In the genomic region with DNA sequence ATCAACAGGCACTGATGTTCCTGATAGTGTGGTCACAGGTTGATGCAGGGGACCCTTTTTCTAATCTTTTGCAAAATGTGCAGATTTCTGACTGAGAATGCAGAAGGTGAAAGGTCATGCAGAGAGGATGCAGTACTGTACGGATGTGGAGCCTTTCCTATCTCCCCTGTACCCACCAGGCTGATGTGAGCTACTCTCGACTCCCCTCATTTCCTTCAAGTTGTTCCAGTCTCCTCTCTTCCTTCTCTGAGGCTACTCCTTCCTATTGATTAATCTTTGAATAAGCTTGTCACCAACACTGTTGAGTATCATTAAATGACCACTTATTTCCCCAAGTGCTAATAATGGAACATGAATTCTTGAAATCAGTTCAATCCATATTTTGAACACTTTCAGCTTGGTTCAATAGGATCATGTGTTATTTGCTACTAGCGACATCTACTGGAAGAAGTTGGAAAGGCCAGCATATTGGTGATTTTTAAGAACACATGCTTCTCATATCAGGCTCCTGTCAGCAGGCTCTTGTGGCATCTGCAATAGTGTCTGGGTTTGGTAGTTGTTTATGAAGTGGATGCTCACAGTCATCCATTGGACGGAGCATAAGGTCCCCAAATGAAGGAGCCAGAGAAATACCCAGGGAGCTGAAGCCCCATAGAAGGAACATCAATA, we compare ENCODE assay signal across 10 mouse cellular contexts. TPM values are rescaled to one million over a fixed set of nuclear protein-coding genes. Genes with fewer than 3 reads are reported as not detected.
DNase-seq lines count a peak whose midpoint lies in the region; ATAC-seq lines count a peak whose summit lies in the region.
"Had no signal": no experiment of that assay in that cellular context is flagged by ENCODE, and none has a peak within 500 bp of the region (broad histone marks: within the 10 kb centered on the region; RNA-seq: fewer than 3 reads in every experiment).

No protein-coding gene starts in this region.

- H3K9ac ChIP-seq in liver, embryonic 13.5 days = no peak overlapping the region
- no peak overlapping the region for H3K9ac ChIP-seq in heart, embryonic 16.5 days (ENCODE audit: low read length)
- H3K9ac ChIP-seq: heart, embryonic 13.5 days; stomach, embryonic 15.5 days had no signal

- WGBS in liver, embryonic 13.5 days (ENCODE audit: insufficient replicate concordance) = 22% methylated on average over 4 of the region's 4 CpGs
- WGBS in heart, embryonic 16.5 days = 22% methylated on average over 4 of the region's 4 CpGs

- peak; percentile 19 for DNase-seq in liver, embryonic 13.5 days
- DNase-seq in liver (no peak), MN1 (ENCODE audit: low spot score) (peak; percentile 52)
- peak; percentile 67 for DNase-seq in cerebellum, adult 9-10 months
- peak; percentile 78 to 86 for DNase-seq in left cerebral cortex, postnatal 25 days (ENCODE audit: low spot score in 2 of 2)
- peak; percentile 38 for DNase-seq in retina, adult 2 months (ENCODE audit: low read depth, low spot score)
- DNase-seq in gastrocnemius, postnatal 36 days = no peak

- H3K27me3 ChIP-seq in liver, embryonic 13.5 days = no peaks in the 10 kb centered on the region
- no peaks in the 10 kb centered on the region for H3K27me3 ChIP-seq in heart, embryonic 16.5 days (ENCODE audit: control insufficient read depth, insufficient read depth, low read length)
- H3K27me3 ChIP-seq: heart, embryonic 13.5 days; stomach, embryonic 15.5 days had no signal

- no peak for ATAC-seq in liver, embryonic 13.5 days (ENCODE audit: low read depth)
- ATAC-seq in heart, embryonic 16.5 days (replicated peaks; ENCODE audit: extremely low read depth, insufficient read depth, low FRiP score) = peak; percentile 41; the same call in 1 of the 2 replicates

- no peak overlapping the region for H3K27ac ChIP-seq in liver, embryonic 13.5 days
- H3K27ac ChIP-seq in heart, embryonic 16.5 days (ENCODE audit: low read length) = no peak overlapping the region
- H3K27ac ChIP-seq: heart, embryonic 13.5 days; stomach, embryonic 15.5 days had no signal

- no peak overlapping the region for H3K4me2 ChIP-seq in liver, embryonic 13.5 days
- H3K4me2 ChIP-seq in heart, embryonic 16.5 days (ENCODE audit: low read depth, low read length) = no peak overlapping the region
- H3K4me2 ChIP-seq: heart, embryonic 13.5 days; stomach, embryonic 15.5 days had no signal

- H3K36me3 ChIP-seq in liver, embryonic 13.5 days = no peaks in the 10 kb centered on the region
- no peaks in the 10 kb centered on the region for H3K36me3 ChIP-seq in heart, embryonic 16.5 days (ENCODE audit: control insufficient read depth, insufficient read depth)
- H3K36me3 ChIP-seq: heart, embryonic 13.5 days; stomach, embryonic 15.5 days had no signal

- H3K4me3 ChIP-seq in liver, embryonic 13.5 days (replicated peaks) = no peak overlapping the region
- H3K4me3 ChIP-seq in heart, embryonic 16.5 days (ENCODE audit: low read length) = no peak overlapping the region
- H3K4me3 ChIP-seq: heart, embryonic 13.5 days; stomach, embryonic 15.5 days had no signal

- H3K9me3 ChIP-seq in liver, embryonic 13.5 days (replicated peaks) = peaks cover 6% of the 10 kb centered on the region; the same call in 1 of the 2 replicates
- H3K9me3 ChIP-seq in heart, embryonic 16.5 days (replicated peaks; ENCODE audit: control insufficient read depth, low read length) = peaks cover 6% of the 10 kb centered on the region
- H3K9me3 ChIP-seq: stomach, embryonic 15.5 days had no signal

- intact Hi-C loops in left cerebral cortex, postnatal 25 days (cut with DNase I) = loop anchor here (2.0 to 5.0 kb wide), 3 partner anchors 150 to 435 kb away; a partner anchor contains a TSS
- intact Hi-C loops in gastrocnemius, postnatal 36 days (cut with DNase I) = loop anchor here (2.0 kb wide), 1 partner anchor 201 kb away; no protein-coding TSS in a partner anchor

- no peaks in the 10 kb centered on the region for H3K4me1 ChIP-seq in liver, embryonic 13.5 days (replicated peaks)
- no peaks in the 10 kb centered on the region for H3K4me1 ChIP-seq in heart, embryonic 16.5 days (ENCODE audit: control insufficient read depth, insufficient read depth, low read length)
- H3K4me1 ChIP-seq: stomach, embryonic 15.5 days had no signal

RNA-seq across cellular contexts. Expression of a gene that starts 12.7 kb away (rescaled TPM):
- polyA plus RNA-seq in liver, embryonic 13.5 days (2015; fragmentation: Nextera tagmentation; extraction: Ambion mirVana) = not detected in 2 replicates
- polyA plus RNA-seq in heart, embryonic 16.5 days (2015; fragmentation: Nextera tagmentation; extraction: Ambion mirVana) = not detected in 2 replicates
- total RNA-seq in left cerebral cortex, postnatal 25 days (2021) = not detected
- not detected for total RNA-seq in gastrocnemius, postnatal 36 days (2021)
- polyA plus RNA-seq: heart, embryonic 13.5 days; stomach, embryonic 15.5 days had no signal

RNA-seq across cellular contexts. Expression of a gene that starts 27.6 kb away (rescaled TPM):
- not detected in 2 replicates for polyA plus RNA-seq in liver, embryonic 13.5 days (2015; fragmentation: Nextera tagmentation; extraction: Ambion mirVana)
- polyA plus RNA-seq in heart, embryonic 16.5 days (2015; fragmentation: Nextera tagmentation; extraction: Ambion mirVana) = not detected in 2 replicates
- not detected for total RNA-seq in left cerebral cortex, postnatal 25 days (2021)
- not detected for total RNA-seq in gastrocnemius, postnatal 36 days (2021)
- polyA plus RNA-seq: heart, embryonic 13.5 days; stomach, embryonic 15.5 days had no signal

RNA-seq across cellular contexts. Expression of a gene that starts 31.9 kb away (rescaled TPM):
- polyA plus RNA-seq in liver, embryonic 13.5 days (2015; fragmentation: Nextera tagmentation; extraction: Ambion mirVana) = not detected in 2 replicates
- not detected in 2 replicates for polyA plus RNA-seq in heart, embryonic 16.5 days (2015; fragmentation: Nextera tagmentation; extraction: Ambion mirVana)
- not detected for total RNA-seq in left cerebral cortex, postnatal 25 days (2021)
- total RNA-seq in gastrocnemius, postnatal 36 days (2021) = not detected
- polyA plus RNA-seq: heart, embryonic 13.5 days; stomach, embryonic 15.5 days had no signal

RNA-seq across cellular contexts. Expression of a gene that starts 44.5 kb away (rescaled TPM):
- polyA plus RNA-seq in liver, embryonic 13.5 days (2015; fragmentation: Nextera tagmentation; extraction: Ambion mirVana) = not detected in 2 replicates
- polyA plus RNA-seq in heart, embryonic 16.5 days (2015; fragmentation: Nextera tagmentation; extraction: Ambion mirVana) = not detected in 2 replicates
- total RNA-seq in left cerebral cortex, postnatal 25 days (2021) = not detected
- total RNA-seq in gastrocnemius, postnatal 36 days (2021) = not detected
- polyA plus RNA-seq: heart, embryonic 13.5 days; stomach, embryonic 15.5 days had no signal

RNA-seq across cellular contexts. Expression of a gene that starts 50.6 kb away (rescaled TPM):
- polyA plus RNA-seq in liver, embryonic 13.5 days (2015; fragmentation: Nextera tagmentation; extraction: Ambion mirVana) = 0.06 TPM in 1 of 2 replicates, not detected in the other
- polyA plus RNA-seq in heart, embryonic 16.5 days (2015; fragmentation: Nextera tagmentation; extraction: Ambion mirVana) = 2.0 and 2.2 TPM in 2 replicates
- 1 to 10 TPM; 2.8 to 2.9 TPM for total RNA-seq in left cerebral cortex, postnatal 25 days (2021)
- not detected for total RNA-seq in gastrocnemius, postnatal 36 days (2021)

Comparison
In these comparisons a context has a peak if more than half of its experiments do, and no peak if none do; other contexts are left out.
1. DNase-seq: peak in liver, embryonic 13.5 days (single experiment), MN1 (single experiment), cerebellum, adult 9-10 months (single experiment), left cerebral cortex, postnatal 25 days (2 of 2) and retina, adult 2 months (single experiment); none in liver (single experiment) and gastrocnemius, postnatal 36 days (0 of 2).